In genomic region chr9:46337852-46338291, GRCm38 (mm10) we compare ENCODE assay signal across 10 mouse cellular contexts. TPM values are rescaled to one million over a fixed set of nuclear protein-coding genes. Genes with fewer than 3 reads are reported as not detected.
DNase-seq lines count a peak whose midpoint lies in the region; ATAC-seq lines count a peak whose summit lies in the region.
"Had no signal": no experiment of that assay in that cellular context is flagged by ENCODE, and none has a peak within 500 bp of the region (broad histone marks: within the 10 kb centered on the region; RNA-seq: fewer than 3 reads in every experiment).

No protein-coding gene starts in this region.

- no peak overlapping the region for H3K4me3 ChIP-seq in forebrain, embryonic 16.5 days (replicated peaks; ENCODE audit: low read length)
- H3K4me3 ChIP-seq in limb, embryonic 10.5 days = no peak overlapping the region

- H3K27ac ChIP-seq in forebrain, embryonic 16.5 days (ENCODE audit: low read length) = peak overlapping the region; percentile 64; the same call in 1 of the 2 replicates
- H3K27ac ChIP-seq in limb, embryonic 10.5 days = no peak overlapping the region

- H3K4me2 ChIP-seq in forebrain, embryonic 16.5 days (ENCODE audit: low read length) = no peak overlapping the region

- intact Hi-C loops in heart, postnatal 25 days (cut with DNase I) = no loop called here
- intact Hi-C loops in heart, postnatal 10 days (cut with DNase I) = no loop called here

- ATAC-seq in forebrain, embryonic 16.5 days = peak; percentile 92

- no peaks in the 10 kb centered on the region for H3K36me3 ChIP-seq in forebrain, embryonic 16.5 days (ENCODE audit: control insufficient read depth, insufficient read depth)
- no peaks in the 10 kb centered on the region for H3K36me3 ChIP-seq in limb, embryonic 10.5 days

- 0 out of 2 replicates have a peak, but pooled peaks cover 2% of the 10 kb centered on the region for H3K27me3 ChIP-seq in forebrain, embryonic 16.5 days (replicated peaks; ENCODE audit: control insufficient read depth, insufficient read depth, low read length)
- H3K27me3 ChIP-seq in limb, embryonic 10.5 days (ENCODE audit: low read depth, poor library complexity, severe bottlenecking) = peaks cover 43% of the 10 kb centered on the region

- no peak overlapping the region for H3K9ac ChIP-seq in forebrain, embryonic 16.5 days (replicated peaks; ENCODE audit: low read depth, low read length)

- 0% methylated on average over 3 of the region's 3 CpGs for WGBS in forebrain, embryonic 16.5 days
- WGBS in limb, embryonic 10.5 days = 7% methylated on average over 3 of the region's 3 CpGs

- peaks cover 16% of the 10 kb centered on the region for H3K4me1 ChIP-seq in forebrain, embryonic 16.5 days (replicated peaks; ENCODE audit: control insufficient read depth, insufficient read depth, low read length)
- H3K4me1 ChIP-seq in limb, embryonic 10.5 days = peaks cover 32% of the 10 kb centered on the region

- peak; percentile 55 for DNase-seq in heart, adult 11 months
- no peak for DNase-seq in heart, postnatal 25 days (ENCODE audit: low spot score)
- DNase-seq in R1 (ENCODE audit: low read depth, low spot score) = peak; percentile 93
- peak; percentile 56 for DNase-seq in limb, embryonic 10.5 days (ENCODE audit: low spot score)
- DNase-seq in natural killer cell, adult 2 months (ENCODE audit: low spot score in 2 of 2) = no peak
- DNase-seq in c-Kit-positive CD71-positive TER-119-positive erythroid progenitor cells, embryonic 14.5 days (ENCODE audit: low spot score) = no peak
- DNase-seq in heart, postnatal 10 days = no peak

- no peaks in the 10 kb centered on the region for H3K9me3 ChIP-seq in forebrain, embryonic 16.5 days (ENCODE audit: control insufficient read depth, low read length)
- H3K9me3 ChIP-seq in limb, embryonic 10.5 days (replicated peaks) = no peaks in the 10 kb centered on the region

RNA-seq across cellular contexts. Expression of gene 4931429L15Rik, which starts 18.1 kb away (rescaled TPM):
- total RNA-seq in heart, postnatal 25 days (2021) = not detected
- not detected in 2 replicates for polyA plus RNA-seq in forebrain, embryonic 16.5 days (2015; fragmentation: Nextera tagmentation; extraction: Ambion mirVana)
- polyA plus RNA-seq in limb, embryonic 10.5 days (2016; fragmentation: Nextera tagmentation; extraction: Ambion mirVana) = not detected in 2 replicates
- total RNA-seq in heart, postnatal 10 days (2021) = not detected
- total RNA-seq: common myeloid progenitor, adult 5-6 weeks had no signal
- polyA plus RNA-seq: large intestine, adult 2 months had no signal

RNA-seq across cellular contexts. Expression of gene Bud13, which starts 55.1 kb away (rescaled TPM):
- 1 to 10 TPM; 5.8 to 7.9 TPM for total RNA-seq in heart, postnatal 25 days (2021)
- polyA plus RNA-seq in forebrain, embryonic 16.5 days (2015; fragmentation: Nextera tagmentation; extraction: Ambion mirVana) = 17.9 and 19.9 TPM in 2 replicates
- polyA plus RNA-seq in limb, embryonic 10.5 days (2016; fragmentation: Nextera tagmentation; extraction: Ambion mirVana) = 36.6 and 37.4 TPM in 2 replicates
- total RNA-seq in heart, postnatal 10 days (2021) = 10 to 100 TPM in 1 of 2 experiments, 1 to 10 TPM in 1; 8.0 to 11.6 TPM

Comparison
In these comparisons a context has a peak if more than half of its experiments do, and no peak if none do; other contexts are left out.
1. DNase-seq: peak in heart, adult 11 months (single experiment), R1 (single experiment) and limb, embryonic 10.5 days (single experiment); none in heart, postnatal 25 days (single experiment), natural killer cell, adult 2 months (0 of 2), c-Kit-positive CD71-positive TER-119-positive erythroid progenitor cells, embryonic 14.5 days (single experiment) and heart, postnatal 10 days (0 of 2).